Mouse (Mus musculus) hindbrain, embryonic 15.5 days (tissue): ENCODE data around the gene Sugct. TPM values are rescaled to one million over a fixed set of nuclear protein-coding genes. Genes with fewer than 3 reads are reported as not detected.

Experiments used
- ATAC-seq: fragments of 200-750 bp; cut with Nextera tagmentation; 2 replicates; pipeline ENCODE4 v1.8.0; 2017; ENCODE audit warnings: low read depth, moderate number of reproducible peaks, moderate TSS enrichment; ENCODE audit not compliant: low FRiP score
- H3K27ac ChIP-seq: fragments of 300-500 bp; sonication (generic); replicated peaks from 2 replicates; pipeline ENCODE4 v1.5.1; 2015; ENCODE audit warnings: mild to moderate bottlenecking, inconsistent platforms
- H3K27me3 ChIP-seq: fragments of 300-500 bp; sonication (generic); 2 replicates; pipeline ENCODE4 v1.6.1; 2015; ENCODE audit warnings: control low read depth, inconsistent platforms
- H3K36me3 ChIP-seq: fragments of 300-500 bp; sonication (generic); 2 replicates; pipeline ENCODE4 v1.6.1; 2015; ENCODE audit warnings: control low read depth, inconsistent platforms
- H3K4me1 ChIP-seq: fragments of 300-500 bp; sonication (generic); replicated peaks from 2 replicates; pipeline ENCODE4 v1.6.1; 2015; ENCODE audit warnings: control low read depth, inconsistent platforms
- H3K4me2 ChIP-seq: fragments of 300-500 bp; sonication (generic); 2 replicates; pipeline ENCODE4 v1.6.1; 2015; ENCODE audit warnings: moderate library complexity, mild to moderate bottlenecking, inconsistent platforms
- H3K4me3 ChIP-seq: fragments of 300-500 bp; sonication (generic); 2 replicates; pipeline ENCODE4 v1.5.1; 2015; ENCODE audit warnings: mild to moderate bottlenecking, inconsistent platforms
- H3K9ac ChIP-seq: fragments of 300-500 bp; sonication (generic); 2 replicates; pipeline ENCODE4 v1.6.1; 2015; ENCODE audit warnings: inconsistent platforms
- H3K9me3 ChIP-seq: fragments of 300-500 bp; sonication (generic); 2 replicates; pipeline ENCODE4 v1.6.1; 2016; ENCODE audit warnings: control low read depth, inconsistent platforms
- WGBS: fragments of 180-500 bp; shearing (Covaris S2); methylation state at CpG from one replicate; pipeline ENCODE4 v1.1.7; 2015; 5-methylcytosine and 5-hydroxymethylcytosine counted together
- polyA plus RNA-seq: library from polyadenylated mRNA; unstranded; fragments of >200 nt; fragmentation: Nextera tagmentation; extraction: Ambion mirVana; gene quantifications from 2 replicates; pipeline ENCODE4 v1.2.1, GENCODE M21; 2015

The Sugct gene
- polyA plus RNA-seq, 1 experiment from 2014 or later, result 2.6 TPM

DNA sequence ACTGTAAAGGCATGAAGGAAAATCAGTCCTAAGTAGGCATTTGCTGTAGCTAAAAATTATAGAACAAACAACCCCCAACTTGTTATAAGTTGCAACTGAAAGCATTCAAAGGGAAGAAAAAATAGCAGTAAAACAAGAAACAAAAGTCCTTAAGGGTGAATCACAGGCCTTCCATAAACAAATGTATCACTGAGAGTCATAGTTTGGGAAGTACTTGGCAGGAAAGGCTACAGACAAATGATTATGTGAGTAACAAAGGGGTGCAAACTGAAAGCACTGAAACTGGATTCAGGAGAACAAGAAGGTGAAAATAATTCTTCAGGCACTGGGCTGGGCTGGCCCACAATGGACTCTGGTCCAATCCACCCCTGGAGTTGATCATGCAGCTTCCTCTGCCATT lies 482.7 kb downstream of the Sugct start:
- H3K9me3 ChIP-seq, result no peaks in the 10 kb centered on the region
- no peak overlapping the region for H3K27ac ChIP-seq
- no peak overlapping the region for H3K4me2 ChIP-seq
- H3K4me1 ChIP-seq, result no peaks in the 10 kb centered on the region
- no peak for ATAC-seq
- no peaks in the 10 kb centered on the region for H3K36me3 ChIP-seq
- H3K9ac ChIP-seq, result no peak overlapping the region
- no peaks in the 10 kb centered on the region for H3K27me3 ChIP-seq
- no peak overlapping the region for H3K4me3 ChIP-seq

DNA sequence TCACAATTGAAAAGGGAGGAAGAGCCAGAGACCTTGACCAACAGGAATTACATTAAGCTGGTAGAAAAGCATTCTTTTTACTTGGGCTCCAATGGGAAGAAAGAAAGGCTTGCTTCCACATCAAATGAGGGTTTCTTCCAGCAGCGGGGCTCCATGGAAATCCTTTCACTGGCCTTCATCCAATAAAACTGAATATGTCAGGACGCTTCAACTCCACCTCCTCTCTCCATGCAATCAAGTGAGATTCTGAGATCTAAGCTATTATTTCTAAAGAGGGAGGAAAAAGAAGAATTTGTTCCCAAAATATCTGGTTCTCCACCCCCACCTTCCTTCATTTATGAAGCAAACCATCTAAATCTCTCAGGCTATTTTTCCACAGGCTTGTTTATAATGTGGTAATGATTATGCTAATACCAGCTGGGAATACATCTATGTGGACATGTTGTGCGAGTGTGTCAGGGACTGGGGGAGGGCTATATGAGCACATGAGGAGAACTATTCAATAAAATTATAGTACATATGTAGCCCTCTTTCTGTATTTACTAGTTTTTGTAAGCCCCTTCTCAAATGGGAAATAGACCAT lies 505.1 kb downstream of the Sugct start:
- H3K36me3 ChIP-seq, result no peaks in the 10 kb centered on the region
- H3K4me2 ChIP-seq, result no peak overlapping the region
- no peak overlapping the region for H3K4me3 ChIP-seq
- no peak overlapping the region for H3K27ac ChIP-seq
- no peaks in the 10 kb centered on the region for H3K27me3 ChIP-seq
- no peak for ATAC-seq
- H3K4me1 ChIP-seq, result no peaks in the 10 kb centered on the region
- H3K9ac ChIP-seq, result no peak overlapping the region
- WGBS, result 52% methylated on average over 3 of the region's 3 CpGs
- H3K9me3 ChIP-seq, result no peaks in the 10 kb centered on the region

DNA sequence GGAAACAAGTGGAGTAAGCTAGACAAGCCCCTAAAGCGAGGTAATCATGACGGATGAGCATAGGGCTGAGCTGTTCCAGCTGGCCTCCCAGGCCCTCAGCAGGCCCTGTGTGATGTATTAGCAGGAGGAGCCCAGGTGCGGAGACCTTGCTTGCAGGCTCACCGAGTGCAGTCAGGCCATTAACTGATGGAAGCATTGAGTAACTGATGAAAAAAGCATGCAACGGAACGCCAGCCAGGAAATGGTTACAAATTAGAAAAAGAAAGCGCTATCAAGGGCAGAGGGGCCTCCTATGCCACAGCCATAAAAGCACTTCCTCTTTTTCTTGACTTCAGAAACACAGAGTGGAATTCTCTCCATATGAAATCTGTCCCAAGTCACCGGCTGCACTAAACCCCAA lies 510.1 kb downstream of the Sugct start:
- 61% methylated on average over 8 of the region's 8 CpGs for WGBS
- ATAC-seq, result no peak
- no peaks in the 10 kb centered on the region for H3K4me1 ChIP-seq

DNA sequence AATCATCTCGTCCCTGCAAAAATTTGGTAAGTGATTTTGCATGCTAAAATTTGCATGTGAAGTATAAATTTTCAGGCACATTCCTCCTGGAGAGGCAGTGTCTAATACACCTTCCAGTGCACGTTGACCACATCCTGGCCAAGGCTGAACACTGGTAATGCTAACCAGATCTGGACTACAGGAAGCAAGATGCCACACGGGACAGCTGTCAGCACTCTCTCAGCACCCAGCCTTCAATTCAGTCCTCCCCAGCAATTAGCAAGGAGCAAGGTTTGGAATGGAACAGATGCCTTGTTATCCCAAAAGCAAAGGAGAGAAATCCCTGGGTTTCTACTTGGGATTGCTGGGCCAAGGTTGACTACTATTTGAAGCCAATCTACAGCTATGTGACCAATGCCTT lies 529.4 kb downstream of the Sugct start:
- WGBS, result 84% methylated on average over 3 of the region's 3 CpGs
- Histone ChIP-seq H3K27ac (no peak overlapping the region), H3K4me2 (no peak overlapping the region)

More for the DNA sequence above, 510.1 kb downstream of the Sugct start:
- Histone ChIP-seq H3K9me3 (no peaks in the 10 kb centered on the region), H3K9ac (no peak overlapping the region), H3K4me3 (no peak overlapping the region), H3K27ac (no peak overlapping the region), H3K27me3 (no peaks in the 10 kb centered on the region), H3K36me3 (no peaks in the 10 kb centered on the region), H3K4me2 (no peak overlapping the region)

DNA sequence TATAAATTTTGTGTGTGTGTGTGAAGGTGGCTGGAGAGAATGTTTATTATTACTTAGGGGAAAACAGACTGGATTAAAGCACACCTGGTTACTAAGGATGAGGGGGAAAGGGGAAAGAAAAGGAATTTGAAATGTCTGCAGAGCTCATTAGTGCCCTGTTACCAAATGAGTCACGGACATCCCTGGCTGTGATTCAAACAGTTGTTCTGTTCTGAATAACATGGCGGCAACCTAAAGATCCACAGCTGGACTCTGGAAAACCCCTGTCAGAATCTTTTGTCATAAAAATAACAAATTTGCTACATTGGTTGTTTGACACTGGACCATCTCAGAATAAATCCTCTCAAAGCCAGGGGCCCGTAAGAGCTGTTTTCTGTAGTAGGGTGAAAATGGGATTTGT lies 530.6 kb downstream of the Sugct start:
- no peak for ATAC-seq
- no peaks in the 10 kb centered on the region for H3K36me3 ChIP-seq
- no peak overlapping the region for H3K27ac ChIP-seq
- H3K4me2 ChIP-seq, result no peak overlapping the region
- 83% methylated on average over 3 of the region's 3 CpGs for WGBS
- no peaks in the 10 kb centered on the region for H3K4me1 ChIP-seq
- no peak overlapping the region for H3K9ac ChIP-seq
- H3K27me3 ChIP-seq, result no peaks in the 10 kb centered on the region
- H3K9me3 ChIP-seq, result no peaks in the 10 kb centered on the region
- H3K4me3 ChIP-seq, result no peak overlapping the region

More for the DNA sequence above, 529.4 kb downstream of the Sugct start:
- H3K4me1 ChIP-seq, result no peaks in the 10 kb centered on the region
- H3K9ac ChIP-seq, result no peak overlapping the region
- H3K36me3 ChIP-seq, result no peaks in the 10 kb centered on the region
- no peaks in the 10 kb centered on the region for H3K9me3 ChIP-seq
- H3K4me3 ChIP-seq, result no peak overlapping the region
- ATAC-seq, result no peak
- H3K27me3 ChIP-seq, result no peaks in the 10 kb centered on the region

DNA sequence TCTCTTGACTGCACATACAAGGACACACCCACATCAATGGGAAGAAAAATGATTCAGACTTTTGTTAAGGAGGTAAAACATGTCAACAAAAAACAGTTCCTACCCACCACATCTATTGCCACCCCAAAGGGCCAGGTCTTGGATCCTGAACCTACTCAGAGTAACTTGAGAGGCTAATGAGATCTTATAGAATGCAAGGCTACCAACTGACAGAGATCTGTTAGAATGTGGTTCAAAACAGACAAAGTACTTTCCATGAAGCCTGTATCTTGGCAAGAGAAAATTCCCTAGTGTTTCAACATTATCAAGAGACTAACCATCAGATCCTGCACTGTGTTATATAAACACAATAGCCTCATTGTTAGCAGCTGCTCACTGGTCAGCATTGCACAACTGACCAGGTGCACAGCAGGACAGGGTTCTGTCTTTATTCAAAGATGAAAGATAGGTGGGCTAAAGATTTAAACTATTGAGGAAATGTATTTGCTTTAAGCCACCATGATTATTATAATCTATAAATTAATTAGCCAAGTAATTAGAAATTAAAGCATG lies 548.8 kb downstream of the Sugct start:
- H3K4me1 ChIP-seq, result no peaks in the 10 kb centered on the region
- H3K36me3 ChIP-seq, result no peaks in the 10 kb centered on the region
- no peak for ATAC-seq
- no peaks in the 10 kb centered on the region for H3K27me3 ChIP-seq
- H3K9me3 ChIP-seq, result no peaks in the 10 kb centered on the region
- no peak overlapping the region for H3K4me3 ChIP-seq
- H3K27ac ChIP-seq, result no peak overlapping the region
- no peak overlapping the region for H3K4me2 ChIP-seq
- no peak overlapping the region for H3K9ac ChIP-seq

DNA sequence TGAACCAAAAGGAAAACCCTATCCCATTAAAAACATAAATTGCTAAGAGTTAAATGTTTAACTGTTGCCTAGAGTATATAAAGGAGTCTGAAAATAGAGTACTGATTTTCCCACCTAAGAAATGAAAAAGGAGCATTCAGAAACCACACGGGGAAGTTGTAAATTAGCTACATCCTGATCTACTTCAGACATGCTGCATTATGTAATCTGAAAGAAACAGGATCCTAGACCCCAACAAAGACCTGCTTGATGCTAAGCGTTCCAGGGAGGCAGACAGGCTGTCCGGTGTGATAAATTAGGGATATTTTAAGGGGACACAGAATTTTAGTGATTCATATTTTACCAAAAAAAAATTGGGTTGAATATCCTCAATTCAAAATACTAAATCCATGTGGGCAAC lies 579.3 kb downstream of the Sugct start:
- no peak for ATAC-seq
- no peak overlapping the region for H3K4me3 ChIP-seq
- no peaks in the 10 kb centered on the region for H3K4me1 ChIP-seq
- H3K4me2 ChIP-seq, result no peak overlapping the region
- H3K36me3 ChIP-seq, result no peaks in the 10 kb centered on the region
- H3K9me3 ChIP-seq, result no peaks in the 10 kb centered on the region
- no peak overlapping the region for H3K27ac ChIP-seq
- no peak overlapping the region for H3K9ac ChIP-seq
- H3K27me3 ChIP-seq, result no peaks in the 10 kb centered on the region
- WGBS, result 68% methylated on average over 3 of the region's 3 CpGs

DNA sequence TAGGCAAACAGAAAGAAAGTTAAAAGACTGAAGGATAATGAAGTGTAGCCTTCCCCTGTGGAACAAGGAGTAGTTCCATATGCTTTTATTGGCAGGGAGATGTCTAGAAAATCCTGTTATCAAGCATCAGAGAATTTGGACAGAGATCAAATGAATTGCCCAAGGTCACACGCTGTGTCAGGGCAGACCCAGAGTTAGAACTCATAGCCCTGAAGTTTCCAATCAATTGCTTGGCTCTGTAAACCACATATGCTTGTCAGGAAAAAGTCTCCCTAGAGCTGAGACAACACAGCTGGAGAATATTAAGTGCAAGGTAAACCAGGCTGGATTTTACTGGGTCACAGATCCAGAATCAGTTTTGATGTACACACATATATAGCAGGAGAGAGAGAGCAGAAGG lies 593.0 kb downstream of the Sugct start:
- no peak overlapping the region for H3K4me3 ChIP-seq
- no peak overlapping the region for H3K4me2 ChIP-seq
- H3K4me1 ChIP-seq, result no peaks in the 10 kb centered on the region
- H3K36me3 ChIP-seq, result no peaks in the 10 kb centered on the region
- no peak overlapping the region for H3K9ac ChIP-seq
- 86% methylated on average over 1 of the region's 1 CpGs for WGBS
- no peaks in the 10 kb centered on the region for H3K27me3 ChIP-seq
- no peak overlapping the region for H3K27ac ChIP-seq
- ATAC-seq, result no peak
- no peaks in the 10 kb centered on the region for H3K9me3 ChIP-seq

DNA sequence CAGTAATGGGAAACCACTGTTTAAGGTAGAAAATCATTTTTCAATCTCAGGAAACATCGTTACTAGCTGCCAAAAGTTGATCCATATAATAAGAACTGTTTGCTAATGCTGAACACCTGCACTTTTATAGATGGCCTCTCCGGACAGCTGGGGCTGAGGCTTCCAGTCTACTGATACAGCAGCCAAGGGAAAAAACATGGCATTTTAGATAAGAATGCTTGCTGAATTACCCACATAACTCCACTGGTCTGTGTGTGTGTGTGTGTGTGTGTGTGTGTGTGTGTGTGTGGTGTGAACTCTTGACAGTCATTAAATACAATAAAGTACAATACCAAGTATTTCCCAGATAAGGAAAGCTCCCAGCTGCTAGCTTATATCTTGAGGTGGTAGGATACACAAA lies 608.8 kb downstream of the Sugct start:
- WGBS, result 80% methylated on average over 2 of the region's 2 CpGs

DNA sequence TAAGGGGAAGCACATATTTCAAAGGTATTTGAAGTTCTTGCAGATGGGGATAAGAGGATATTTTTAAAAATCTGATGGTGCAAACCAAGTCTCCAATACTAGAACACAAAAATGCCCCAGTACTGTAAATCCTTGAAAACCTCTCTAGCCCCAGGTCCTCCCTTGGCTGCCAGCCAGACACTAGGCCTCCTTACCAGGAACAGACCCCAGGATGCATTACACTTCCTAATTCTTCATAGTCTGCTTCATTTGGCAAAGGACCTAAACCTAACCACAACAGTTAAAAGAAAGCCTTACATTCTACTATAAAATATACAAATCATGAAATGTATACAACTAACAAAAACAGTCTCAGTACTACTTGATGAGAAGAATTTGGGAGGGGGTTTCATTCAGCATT lies 609.2 kb downstream of the Sugct start:
- Histone ChIP-seq H3K4me1 (no peaks in the 10 kb centered on the region), H3K9ac (no peak overlapping the region), H3K9me3 (no peaks in the 10 kb centered on the region), H3K4me2 (no peak overlapping the region), H3K36me3 (no peaks in the 10 kb centered on the region), H3K27me3 (no peaks in the 10 kb centered on the region), H3K4me3 (no peak overlapping the region), H3K27ac (no peak overlapping the region)
- no peak for ATAC-seq

More for the DNA sequence above, 608.8 kb downstream of the Sugct start:
- Histone ChIP-seq H3K27me3 (no peaks in the 10 kb centered on the region), H3K9me3 (no peaks in the 10 kb centered on the region), H3K4me3 (no peak overlapping the region), H3K9ac (no peak overlapping the region), H3K4me2 (no peak overlapping the region), H3K27ac (no peak overlapping the region), H3K4me1 (no peaks in the 10 kb centered on the region), H3K36me3 (no peaks in the 10 kb centered on the region)
- no peak for ATAC-seq

DNA sequence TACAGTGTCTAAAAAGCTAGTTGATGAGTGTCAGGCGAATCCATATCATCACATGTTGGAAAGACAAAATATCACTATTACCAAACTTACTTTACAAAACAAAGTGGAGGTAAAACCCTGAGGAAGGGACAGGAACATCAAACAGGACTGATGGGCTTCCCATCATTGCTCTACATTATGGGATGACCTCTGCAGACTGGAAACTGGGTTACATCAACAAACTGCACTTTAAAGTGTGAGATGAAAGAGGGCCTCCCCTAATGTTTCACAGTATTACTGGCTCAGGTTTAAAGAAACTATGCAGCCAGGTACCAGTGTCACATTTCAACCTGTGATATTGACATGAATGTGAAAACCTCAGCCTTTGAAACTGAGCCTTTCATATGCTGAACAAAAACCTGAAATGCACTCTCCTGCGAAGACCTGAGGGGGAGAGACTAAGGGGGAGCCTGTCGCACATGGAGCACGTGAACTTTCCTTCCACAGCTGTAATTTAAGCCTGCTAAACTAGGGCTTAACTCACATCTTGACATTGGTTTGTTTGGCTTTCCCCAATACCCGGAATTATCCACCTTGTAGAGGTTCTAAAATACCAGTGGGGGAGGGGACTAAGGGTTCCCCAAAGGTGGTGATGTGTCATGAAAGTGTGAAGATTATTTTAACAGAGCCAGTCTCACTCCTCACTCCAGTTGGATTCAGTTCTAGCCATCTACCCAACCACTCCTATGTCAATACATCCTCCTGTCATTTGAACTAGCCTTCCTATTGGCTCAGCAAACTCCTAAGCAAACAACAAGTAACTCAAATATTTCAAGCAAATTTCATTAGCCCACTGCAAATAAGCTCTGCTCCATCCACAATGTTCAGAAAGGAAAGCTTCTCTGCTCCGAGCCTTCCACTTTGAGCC lies 610.2 kb downstream of the Sugct start:
- H3K4me1 ChIP-seq, result no peaks in the 10 kb centered on the region
- no peak overlapping the region for H3K9ac ChIP-seq
- H3K27ac ChIP-seq, result no peak overlapping the region
- no peaks in the 10 kb centered on the region for H3K27me3 ChIP-seq
- H3K36me3 ChIP-seq, result no peaks in the 10 kb centered on the region
- WGBS, result 77% methylated on average over 6 of the region's 6 CpGs
- H3K4me3 ChIP-seq, result no peak overlapping the region
- no peaks in the 10 kb centered on the region for H3K9me3 ChIP-seq
- no peak overlapping the region for H3K4me2 ChIP-seq
- ATAC-seq, result no peak

DNA sequence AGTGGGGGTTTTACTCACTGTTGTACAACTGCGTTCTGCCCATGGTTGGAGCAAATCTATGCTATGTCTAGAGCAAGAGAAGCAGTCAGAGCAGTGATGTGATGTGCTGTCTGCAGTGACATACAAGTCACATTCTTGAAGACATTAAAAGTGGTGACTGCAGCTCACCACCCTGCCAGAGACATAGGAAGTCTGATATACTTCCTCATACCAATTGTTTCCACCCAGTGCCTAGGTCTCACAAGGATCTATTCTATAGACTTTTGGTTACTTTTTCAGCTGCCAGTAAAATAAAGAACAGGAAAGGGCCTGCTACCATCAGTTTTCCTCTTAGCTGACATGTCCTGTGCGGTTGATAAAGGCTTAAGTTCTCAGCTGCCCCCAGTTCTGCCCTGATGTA lies 613.7 kb downstream of the Sugct start:
- WGBS, result 87% methylated on average over 2 of the region's 2 CpGs
- no peak overlapping the region for H3K27ac ChIP-seq

More for the DNA sequence above, 613.7 kb downstream of the Sugct start:
- H3K9ac ChIP-seq, result no peak overlapping the region
- H3K4me3 ChIP-seq, result no peak overlapping the region
- no peak overlapping the region for H3K4me2 ChIP-seq
- no peaks in the 10 kb centered on the region for H3K27me3 ChIP-seq
- no peak for ATAC-seq
- no peaks in the 10 kb centered on the region for H3K36me3 ChIP-seq
- no peaks in the 10 kb centered on the region for H3K4me1 ChIP-seq
- no peaks in the 10 kb centered on the region for H3K9me3 ChIP-seq
